Mouse (Mus musculus): ENCODE data around the gene Atxn7l3.

Atxn7l3 gene

DNA sequence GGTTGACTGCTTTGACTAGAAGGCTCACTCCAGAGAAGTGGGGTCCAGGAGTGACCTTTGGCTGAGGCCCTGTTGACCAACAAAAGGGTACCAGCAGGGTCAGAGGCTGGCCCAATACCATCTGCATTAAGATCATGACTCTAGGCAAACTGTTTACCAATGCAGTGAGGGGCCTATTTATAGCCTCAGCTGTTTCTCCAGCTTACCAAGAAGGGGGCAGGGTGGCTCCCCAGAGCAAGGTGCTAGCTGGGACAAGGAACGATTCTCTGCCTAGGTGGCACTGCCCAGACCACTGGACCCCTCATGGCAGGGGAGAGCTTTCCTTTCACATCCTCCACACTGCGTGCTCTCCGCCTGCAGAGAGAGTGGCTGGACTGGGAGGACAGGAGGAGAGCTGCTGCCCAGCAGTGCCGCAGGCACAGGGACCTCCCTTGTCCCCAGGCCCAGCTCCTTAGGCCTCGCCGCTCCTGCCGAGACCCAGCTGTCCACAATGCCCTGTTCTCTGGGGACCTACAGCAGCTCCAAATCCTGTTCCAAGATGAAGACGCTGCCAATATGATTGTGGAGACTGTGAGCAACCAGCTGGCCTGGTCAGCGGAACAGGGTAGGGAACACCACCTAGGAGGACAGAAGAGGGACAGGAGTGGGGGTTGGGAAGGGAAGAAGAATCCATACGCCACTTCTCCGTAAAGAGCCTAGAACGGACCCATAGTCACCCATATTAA is 27.7 kb downstream of the Atxn7l3 start, which contains the start of gene Asb16:
TSS of gene Asb16 (plus strand) at position 224 of the 725 bp plus-strand sequence.
- in situ Hi-C loops (cut with MboI, MseI), result no loop called here

DNA sequence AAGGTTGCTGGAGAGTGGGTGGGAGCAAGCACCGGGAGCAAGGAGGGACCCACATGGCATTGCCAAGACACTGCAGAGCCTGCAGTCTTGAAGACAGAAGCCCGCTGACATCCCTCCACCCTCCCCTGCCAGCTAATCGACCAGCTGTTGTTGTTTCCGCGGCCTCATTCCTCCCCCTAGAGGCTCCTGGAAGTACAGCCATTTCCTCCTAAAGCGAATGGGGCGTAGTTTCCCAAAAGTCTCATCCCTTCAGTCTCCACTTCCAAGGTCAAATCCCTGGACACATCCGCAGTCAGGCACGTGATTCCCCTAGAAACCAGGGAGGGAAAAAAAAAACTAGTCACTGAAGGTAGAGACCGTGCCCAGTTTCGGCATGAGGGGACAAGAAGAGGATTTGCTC is 29.0 kb downstream of the Atxn7l3 start:
- in situ Hi-C loops (cut with MboI, MseI), result no loop called here

DNA sequence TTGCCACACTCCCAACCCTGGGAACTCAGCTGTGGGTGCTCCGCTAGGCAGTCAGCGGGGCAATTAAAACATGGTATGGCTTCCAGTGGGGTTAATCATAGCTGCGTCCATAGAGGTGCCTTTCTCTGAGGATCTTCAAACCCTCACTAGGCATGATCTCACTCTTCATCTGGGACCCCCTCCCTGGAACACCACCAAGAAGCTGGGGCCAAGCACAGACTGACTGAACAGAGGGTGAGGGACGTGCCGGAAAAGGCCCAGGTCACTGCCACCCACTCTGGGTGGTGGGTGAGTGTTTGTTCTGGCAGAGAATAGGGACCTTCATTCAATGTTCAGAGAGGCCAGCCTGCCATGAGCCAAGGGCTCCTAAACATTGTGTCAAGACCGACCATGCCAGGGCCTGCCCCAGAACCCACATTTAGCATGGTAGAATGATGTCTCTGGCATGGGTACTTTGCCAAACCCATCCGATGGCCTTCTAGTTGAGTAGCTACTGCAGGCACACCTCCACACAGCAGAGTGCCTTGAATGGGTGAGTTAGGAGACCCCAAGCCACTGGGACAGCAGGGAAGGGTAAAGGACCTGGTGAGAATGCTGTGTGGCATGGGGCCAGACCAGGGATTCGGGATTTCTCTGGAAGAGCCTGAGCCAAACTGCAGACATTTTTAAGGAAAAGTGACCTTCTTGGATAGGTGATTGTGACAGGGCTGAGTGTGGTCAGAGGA is 29.6 kb downstream of the Atxn7l3 start:
- in situ Hi-C loops (cut with MboI, MseI), result no loop called here

DNA sequence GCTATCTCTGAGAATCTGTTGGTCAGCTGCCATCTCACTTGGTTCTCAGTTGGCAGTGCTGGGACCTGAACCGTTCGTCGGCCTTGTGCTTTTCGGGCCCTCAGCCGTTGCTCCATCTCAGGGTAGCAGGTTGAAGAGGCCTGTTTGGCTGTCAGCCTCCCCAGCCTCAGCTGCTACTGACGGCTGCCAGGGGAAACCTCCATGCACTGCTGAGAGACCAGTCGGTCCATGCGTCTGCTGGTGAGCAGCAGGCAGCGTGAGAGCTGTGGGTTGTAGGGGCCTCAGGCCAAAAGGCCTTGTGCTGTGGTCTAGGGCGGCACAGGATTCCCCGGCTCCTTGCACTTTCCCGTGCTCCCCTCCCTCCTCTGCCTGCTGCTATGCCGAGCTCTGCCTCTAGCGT is 30.6 kb downstream of the Atxn7l3 start:
- in situ Hi-C loops (cut with MboI, MseI), result no loop called here

DNA sequence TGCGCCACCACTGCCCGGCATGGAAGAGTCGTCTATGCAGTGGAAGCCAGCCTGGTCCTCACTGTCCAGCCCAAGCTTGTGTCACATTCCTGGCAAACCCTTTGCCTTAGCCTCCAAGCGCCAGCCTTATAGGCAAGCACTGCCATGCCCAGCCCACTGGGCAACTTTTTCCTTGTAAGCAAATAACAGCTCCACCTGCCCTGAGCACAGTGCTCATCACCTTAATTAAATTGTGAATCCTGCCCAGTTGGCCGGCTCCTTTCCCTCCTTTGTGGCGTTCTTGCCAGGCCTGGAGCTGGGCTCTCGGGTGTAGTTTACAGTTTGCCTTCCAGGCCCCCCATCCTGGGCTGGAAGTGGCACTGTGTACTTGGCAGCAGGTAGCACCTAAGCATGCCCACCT is 33.2 kb downstream of the Atxn7l3 start:
- in situ Hi-C loops (cut with MboI, MseI), result no loop called here

DNA sequence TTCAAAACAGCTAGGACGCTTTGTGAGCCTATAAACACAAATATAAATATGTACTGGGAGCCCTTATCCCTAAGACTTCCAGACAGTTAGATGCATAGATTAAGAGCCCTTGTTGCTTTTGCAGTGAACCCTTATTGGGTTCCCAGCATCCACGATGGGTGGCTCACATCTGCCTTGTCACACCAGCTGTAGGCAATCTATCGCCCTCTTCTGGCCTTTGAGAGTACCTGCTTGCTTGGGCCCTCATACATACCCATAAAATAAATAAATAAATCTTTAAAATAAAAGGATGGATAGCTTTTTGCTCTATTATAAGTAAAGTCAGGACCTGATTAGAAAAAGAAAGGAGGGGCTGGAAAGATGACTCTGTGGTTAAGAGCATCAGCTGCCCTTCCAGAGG is 37.9 kb downstream of the Atxn7l3 start:
- in situ Hi-C loops (cut with MboI, MseI), result no loop called here

DNA sequence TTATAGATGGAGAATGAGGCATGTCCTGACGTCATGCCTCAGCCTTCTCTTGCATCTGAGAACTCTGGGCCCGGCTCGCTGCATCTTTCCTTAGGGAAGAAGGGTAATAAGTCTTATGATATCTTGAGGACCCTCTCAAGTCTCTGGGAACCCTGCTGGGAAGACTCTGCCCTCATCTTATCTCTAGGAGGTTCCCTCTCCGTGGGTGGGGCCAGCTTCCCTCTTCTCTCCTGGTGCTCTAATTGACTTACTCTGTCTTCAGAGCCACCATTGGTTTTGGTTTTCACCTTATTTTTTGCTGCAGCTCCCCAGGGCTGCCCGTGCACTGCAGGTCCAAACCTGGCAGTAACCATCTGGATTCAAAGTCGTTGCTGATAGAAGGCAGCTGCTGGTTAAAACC is 38.3 kb downstream of the Atxn7l3 start:
- in situ Hi-C loops (cut with MboI, MseI), result no loop called here

DNA sequence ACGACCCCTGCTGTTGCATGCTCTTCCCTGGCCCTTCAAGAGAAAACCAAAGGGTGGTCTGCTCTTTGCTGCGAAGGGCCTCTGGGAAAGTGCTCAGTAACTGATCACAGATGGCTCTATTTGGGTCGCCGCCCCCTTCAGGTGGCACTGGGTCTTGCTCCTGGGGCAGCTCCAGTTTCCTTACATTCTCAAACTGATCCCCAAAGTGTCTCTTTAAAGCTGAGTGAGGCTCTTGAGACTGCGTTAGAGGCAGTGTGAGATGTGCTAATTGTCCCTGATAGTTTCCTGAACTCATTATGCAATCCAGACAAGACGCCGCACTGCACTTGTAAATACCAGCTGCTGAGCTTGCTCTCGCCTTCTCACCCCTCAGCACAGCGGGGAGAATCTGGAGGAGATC is 38.9 kb downstream of the Atxn7l3 start:
- in situ Hi-C loops (cut with MboI, MseI), result no loop called here

DNA sequence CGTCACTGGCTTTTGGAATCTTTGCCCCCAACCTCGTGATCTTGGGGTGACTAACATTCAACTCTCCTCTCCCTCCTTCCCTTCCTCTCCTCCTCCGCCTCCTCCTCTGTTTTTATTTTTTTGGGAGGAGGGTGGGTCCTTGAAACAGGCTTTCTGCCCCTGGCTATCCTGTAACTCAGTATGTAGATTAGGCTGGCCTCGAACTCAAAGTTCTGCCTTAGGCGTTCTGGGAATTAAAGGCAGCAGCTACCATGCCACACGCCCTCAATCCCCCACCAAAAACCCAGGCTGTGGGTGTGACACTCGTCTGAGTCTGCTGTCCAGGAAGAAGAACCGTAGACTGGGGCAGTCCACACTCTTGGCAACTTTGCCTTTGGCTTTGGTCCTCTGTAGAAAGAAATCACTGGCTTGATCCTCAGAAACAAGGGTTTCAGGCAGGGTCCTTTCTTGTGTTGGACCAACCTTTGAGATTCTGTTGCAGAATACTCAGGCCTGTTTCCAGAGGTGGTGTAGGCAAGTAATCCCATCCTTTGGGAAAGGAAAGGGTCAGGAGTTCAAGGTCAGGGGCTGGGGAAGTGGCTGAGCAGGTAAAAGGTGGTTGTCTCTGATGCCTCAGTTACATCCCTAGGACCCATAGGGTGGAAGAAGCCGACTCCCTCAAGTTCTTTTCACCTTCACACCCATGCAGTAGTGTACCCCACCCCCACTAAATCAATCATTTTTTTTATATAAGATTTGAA is 46.9 kb downstream of the Atxn7l3 start:
- in situ Hi-C loops (cut with MboI, MseI), result no loop called here

DNA sequence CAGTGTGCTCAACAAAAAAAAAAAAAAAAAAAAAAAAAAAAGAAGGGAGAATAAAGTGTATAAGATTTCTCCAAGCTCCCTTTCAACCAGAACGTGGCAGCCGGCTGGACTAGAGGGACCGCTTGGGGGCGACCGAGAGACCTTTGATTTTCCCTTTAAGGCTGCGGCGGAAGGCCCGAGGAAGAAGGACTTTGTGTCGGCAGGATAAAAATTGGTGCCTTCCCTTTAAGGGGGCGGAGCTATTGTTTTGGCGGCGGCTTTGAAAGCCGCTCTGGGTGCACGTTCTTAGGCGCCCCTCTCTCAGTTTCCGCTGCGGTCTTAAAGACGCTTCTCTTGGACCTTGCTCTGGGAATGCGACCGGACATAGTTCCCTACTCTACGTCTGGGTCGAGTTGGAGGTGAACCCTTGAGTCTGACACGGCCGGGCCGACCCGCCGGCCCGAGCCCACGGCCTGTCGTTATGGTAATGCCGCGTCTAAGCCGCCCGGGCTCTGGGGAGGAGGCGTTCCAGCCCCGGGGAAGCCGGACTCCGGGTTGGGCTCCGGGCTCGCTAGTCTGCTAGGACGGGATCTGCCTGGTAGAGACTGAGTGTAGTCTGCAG is 47.7 kb downstream of the Atxn7l3 start, which contains the start of gene BC030867:
TSS of gene BC030867 (plus strand) at position 253 of the 601 bp plus-strand sequence.
- in situ Hi-C loops (cut with MboI, MseI), result no loop called here

DNA sequence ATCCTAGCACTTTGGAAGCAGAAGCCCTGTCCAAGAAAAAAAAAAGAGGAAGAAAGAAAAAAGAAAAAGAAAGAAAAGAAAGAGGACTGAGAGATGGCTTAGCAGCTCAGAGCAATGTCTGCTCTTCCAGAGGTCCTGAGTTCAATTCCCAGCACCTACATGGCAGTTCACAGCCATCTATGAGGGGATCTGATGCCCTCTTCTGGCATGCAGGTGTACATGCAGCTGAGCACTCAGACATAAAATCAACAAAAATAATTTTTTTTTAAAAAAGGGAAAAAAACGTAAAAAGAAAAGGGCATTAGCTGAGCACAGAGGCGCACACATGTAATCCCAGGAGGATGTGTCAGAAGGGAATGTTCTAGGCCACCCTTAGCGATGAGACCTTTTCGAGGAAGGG is 49.6 kb downstream of the Atxn7l3 start:
- in situ Hi-C loops (cut with MboI, MseI), result no loop called here

DNA sequence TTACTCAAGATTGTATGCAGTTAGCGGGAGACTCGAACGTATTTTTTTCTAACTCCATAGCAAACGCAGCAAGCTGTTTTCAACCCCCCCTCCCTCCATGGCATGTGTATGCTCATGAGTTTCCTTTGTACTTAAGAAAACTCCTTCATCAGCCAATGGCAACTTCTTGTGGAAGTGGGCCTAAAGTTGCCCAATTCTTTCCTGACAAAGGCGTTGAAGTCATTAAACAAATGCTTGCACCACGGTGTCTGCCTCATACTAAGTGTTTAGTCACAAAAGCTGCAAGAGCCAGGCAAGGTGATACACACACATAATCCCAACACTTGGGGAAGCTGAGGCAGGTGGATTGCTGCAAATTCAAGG is 50.2 kb downstream of the Atxn7l3 start:
- in situ Hi-C loops (cut with MboI, MseI), result no loop called here

DNA sequence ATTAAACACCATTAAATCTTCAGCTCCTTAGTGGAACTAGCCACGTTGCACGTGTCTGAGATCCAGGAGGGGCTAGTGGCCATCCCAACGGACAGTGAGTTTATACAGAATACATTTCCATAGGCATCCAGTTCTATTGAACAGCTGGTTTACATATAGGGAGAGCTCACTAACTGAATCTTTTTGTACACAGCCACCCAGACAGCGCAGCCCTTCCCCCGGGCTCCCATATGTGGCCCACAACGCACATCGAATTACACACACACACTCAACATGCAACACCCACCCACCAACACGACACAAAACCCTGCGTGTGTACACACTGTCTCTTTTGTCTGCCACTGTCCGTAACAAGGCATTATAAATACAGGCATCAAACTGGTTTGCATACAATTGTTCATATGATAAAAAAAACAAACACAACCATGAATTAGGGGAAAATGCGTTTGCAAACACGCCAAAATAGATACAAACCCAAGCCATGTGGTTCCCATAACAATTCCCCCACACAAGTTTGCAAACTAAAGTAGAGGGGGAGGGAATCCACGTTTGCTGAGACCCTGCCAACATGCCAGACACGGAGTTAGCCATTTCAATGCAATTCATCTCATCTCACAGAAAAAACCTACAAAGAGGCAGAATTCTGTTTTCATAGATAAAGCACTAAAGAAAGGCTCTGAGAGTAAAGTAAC is 50.7 kb downstream of the Atxn7l3 start:
- in situ Hi-C loops (cut with MboI, MseI), result no loop called here

DNA sequence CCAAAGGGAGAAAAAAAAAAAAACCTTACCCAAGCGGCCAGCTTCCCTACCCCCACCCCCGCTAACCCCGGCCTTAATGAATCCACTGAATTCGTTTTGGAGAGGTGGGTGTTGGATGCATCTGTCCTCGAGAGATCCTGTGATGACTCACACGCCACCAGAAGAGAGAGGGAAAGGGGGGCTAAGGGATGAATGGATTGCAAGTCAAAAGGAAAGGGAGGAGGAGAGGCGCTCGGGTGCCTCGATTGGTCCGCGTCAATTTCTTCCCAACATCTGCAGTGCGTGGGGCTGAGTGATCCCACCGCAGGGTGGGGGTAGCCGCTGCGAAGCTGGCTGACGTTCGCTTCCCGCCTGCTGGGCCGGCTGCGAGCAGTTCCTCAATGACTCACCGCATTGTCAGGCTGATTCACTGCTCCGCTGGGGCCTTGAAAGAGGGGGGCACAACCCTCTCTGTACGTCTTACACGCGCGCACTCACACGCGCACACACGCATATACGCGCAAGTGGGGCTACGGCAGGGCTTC is 51.4 kb downstream of the Atxn7l3 start:
- in situ Hi-C loops (cut with MboI, MseI), result no loop called here

DNA sequence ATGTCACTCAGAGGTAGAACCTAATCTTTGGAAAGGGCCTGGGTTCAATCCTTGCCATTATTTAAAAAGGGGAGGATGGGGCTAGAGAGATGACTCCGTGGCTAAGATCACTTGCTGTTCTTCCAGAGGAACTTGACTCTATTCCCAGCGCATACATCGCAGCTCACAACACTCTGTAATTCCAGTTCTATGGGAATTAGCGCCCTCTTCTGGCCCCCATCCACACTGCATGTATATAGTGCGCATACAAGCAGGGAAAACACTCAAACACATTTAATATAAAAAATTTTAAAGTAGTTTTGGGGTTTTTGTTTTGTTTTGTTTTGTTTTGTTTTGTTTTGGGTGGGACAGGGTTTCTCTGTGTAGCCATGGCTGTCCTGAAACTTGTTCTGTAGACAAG is 54.6 kb downstream of the Atxn7l3 start:
- in situ Hi-C loops (cut with MboI, MseI), result no loop called here

DNA sequence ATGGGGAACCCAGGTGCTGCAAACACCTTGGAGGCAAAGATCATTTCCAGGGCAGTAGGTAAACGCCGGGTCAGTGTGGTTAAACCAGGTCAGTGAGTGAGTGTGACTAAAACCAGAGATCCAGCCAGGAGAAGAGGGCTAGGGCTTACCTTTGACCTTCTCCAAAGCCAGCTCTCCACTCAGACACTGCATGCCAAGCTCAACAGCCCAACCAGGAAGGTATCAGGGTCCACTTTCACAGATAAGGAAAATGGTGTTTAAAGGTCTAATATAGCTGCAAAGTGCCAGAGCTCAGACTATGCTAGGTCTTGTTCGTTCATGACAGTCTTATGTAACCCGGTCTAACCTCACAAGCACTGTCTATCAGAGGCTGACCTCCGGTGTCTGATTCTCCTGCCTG is 55.2 kb downstream of the Atxn7l3 start:
- in situ Hi-C loops (cut with MboI, MseI), result no loop called here

DNA sequence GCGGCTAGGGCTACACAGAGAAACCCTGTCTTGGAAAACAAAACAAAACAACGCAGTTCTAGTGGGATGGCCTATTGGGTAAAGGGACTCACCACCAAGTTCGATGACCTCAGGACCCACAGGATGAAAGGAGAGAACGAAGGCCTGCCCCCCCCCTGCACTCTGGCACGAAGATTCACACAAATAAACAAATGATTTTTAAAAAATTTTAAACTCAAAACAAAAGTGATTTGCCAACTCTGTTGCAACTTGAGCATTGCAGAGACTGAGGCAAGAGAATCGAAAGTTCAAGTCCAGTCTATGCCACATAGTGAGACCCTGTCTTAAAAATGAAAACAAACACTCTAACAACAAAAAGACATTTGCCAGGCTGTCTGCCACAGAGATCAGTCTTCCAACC is 55.8 kb downstream of the Atxn7l3 start:
- in situ Hi-C loops (cut with MboI, MseI), result no loop called here
